Mouse (Mus musculus) liver, embryonic 14.5 days (tissue): Measurements from ENCODE around the gene Fxyd3.

Experiments
- CTCF ChIP-seq: IDR thresholded peaks from 2 replicates; pipeline ENCODE4 v1.5.1; 2016; ENCODE audit warnings: antibody characterized with exemption, low read depth, control low read depth
- EP300 ChIP-seq: IDR thresholded peaks from 2 replicates; pipeline ENCODE4 v1.6.1; 2016; ENCODE audit warnings: antibody characterized with exemption, low read depth

GRCm38 (mm10) chr7:31082106-31082505 is 5.6 kb upstream of the Fxyd3 start:
- TF ChIP-seq CTCF (no peak), EP300 (no peak)
